Mouse (Mus musculus): ENCODE data around the gene Bcl7b.

Bcl7b gene

GRCm38 (mm10) chr5:135168063-135169062 lies at the start of gene Bcl7b:
Bcl7b (plus strand) TSS chr5:135168283.
- peak; percentile 99 for DNase-seq (ENCODE audit: low read depth)

GRCm38 (mm10) chr5:135118589-135119081 lies 49.4 kb upstream of the Bcl7b start:
- DNase-seq (ENCODE audit: low read depth): peak; percentile 77

GRCm38 (mm10) chr5:135120753-135121152 lies 47.3 kb upstream of the Bcl7b start:
- DNase-seq (ENCODE audit: low read depth): peak; percentile 32

- no peak for DNase-seq (ENCODE audit: low read depth)
Measured at GRCm38 (mm10) chr5:135126121-135126520, 42.0 kb upstream of the Bcl7b start.

- DNase-seq (ENCODE audit: low read depth): no peak
Measured at GRCm38 (mm10) chr5:135127669-135128068, 40.4 kb upstream of the Bcl7b start.

GRCm38 (mm10) chr5:135129747-135130146 lies 38.3 kb upstream of the Bcl7b start:
- no peak for DNase-seq (ENCODE audit: low read depth)

GRCm38 (mm10) chr5:135133736-135134405 lies 34.2 kb upstream of the Bcl7b start:
- no peak for DNase-seq (ENCODE audit: low read depth)

- DNase-seq (ENCODE audit: low read depth): no peak
Measured at GRCm38 (mm10) chr5:135134534-135134933, 33.5 kb upstream of the Bcl7b start.

GRCm38 (mm10) chr5:135139881-135140280 lies 28.2 kb upstream of the Bcl7b start:
- DNase-seq (ENCODE audit: low read depth): no peak

GRCm38 (mm10) chr5:135144469-135144868 lies 23.6 kb upstream of the Bcl7b start:
- no peak for DNase-seq (ENCODE audit: low read depth)

GRCm38 (mm10) chr5:135145532-135145931 lies 22.6 kb upstream of the Bcl7b start:
- no peak for DNase-seq (ENCODE audit: low read depth)

GRCm38 (mm10) chr5:135145955-135146354 lies 22.1 kb upstream of the Bcl7b start:
- DNase-seq (ENCODE audit: low read depth): no peak

GRCm38 (mm10) chr5:135148715-135149052 lies 19.4 kb upstream of the Bcl7b start:
- no peak for DNase-seq (ENCODE audit: low read depth)

- peak; percentile 99 for DNase-seq (ENCODE audit: low read depth)
Measured at GRCm38 (mm10) chr5:135149053-135149819, 18.8 kb upstream of the Bcl7b start, which contains the start of gene Tbl2. Tbl2 (plus strand) TSS chr5:135149657.

GRCm38 (mm10) chr5:135149820-135150178 lies 18.3 kb upstream of the Bcl7b start:
- DNase-seq (ENCODE audit: low read depth): no peak

GRCm38 (mm10) chr5:135156496-135156895 lies 11.6 kb upstream of the Bcl7b start:
- DNase-seq (ENCODE audit: low read depth): no peak

- DNase-seq (ENCODE audit: low read depth): peak; percentile 84
Measured at GRCm38 (mm10) chr5:135161221-135161620, 6.9 kb upstream of the Bcl7b start.

GRCm38 (mm10) chr5:135161650-135162049 lies 6.4 kb upstream of the Bcl7b start:
- no peak for DNase-seq (ENCODE audit: low read depth)

- no peak for DNase-seq (ENCODE audit: low read depth)
Measured at GRCm38 (mm10) chr5:135162361-135162760, 5.7 kb upstream of the Bcl7b start.

GRCm38 (mm10) chr5:135162821-135163220 lies 5.3 kb upstream of the Bcl7b start:
- DNase-seq (ENCODE audit: low read depth): no peak

- DNase-seq (ENCODE audit: low read depth): no peak
Measured at GRCm38 (mm10) chr5:135166909-135167308, 1.2 kb upstream of the Bcl7b start.

GRCm38 (mm10) chr5:135167469-135167868 lies 614 bp upstream of the Bcl7b start:
- DNase-seq (ENCODE audit: low read depth): no peak

Measured in NIH3T3 (cell line).